Mouse (Mus musculus) sigmoid colon, adult 10 weeks (tissue): Measurements from ENCODE around the gene Gm31571. TPM values are rescaled to one million over a fixed set of nuclear protein-coding genes. Genes with fewer than 3 reads are reported as not detected.

Experiments
- polyA plus RNA-seq: library from polyadenylated mRNA; stranded (reverse); fragments of 350-450 nt; fragmentation: Illumina TruSeq; extraction: RNeasy Lipid Tissue Mini Kit (QIAGEN cat#74804); gene quantifications from one replicate; pipeline ENCODE4 v1.2.3, GENCODE M21; 2014; ENCODE audit warnings: low read depth, low replicate concordance

Gene Gm31571
- not detected for polyA plus RNA-seq

DNA sequence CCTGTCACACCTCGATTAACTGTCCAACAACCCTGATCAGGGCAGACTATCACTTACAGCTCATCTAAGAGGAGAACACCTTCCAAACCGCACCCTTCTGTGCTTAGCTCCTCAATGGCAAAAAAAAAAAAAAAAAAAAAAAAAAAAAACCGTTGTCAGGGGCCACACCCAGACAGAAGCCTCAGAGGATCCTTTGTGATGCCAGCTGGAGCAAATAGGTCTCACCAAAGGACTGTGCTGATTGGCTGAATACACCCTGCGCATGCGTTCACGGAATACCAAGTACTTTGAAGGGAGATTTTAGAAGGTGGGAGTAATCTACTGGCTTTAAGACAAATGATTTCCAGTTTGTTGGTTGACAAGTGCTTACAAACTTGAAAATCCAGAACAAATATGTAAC is at the start of gene Gm31571:
Gene Gm31571, minus strand, starts transcription at position 101 of the 400 bp plus-strand sequence.

